Mouse (Mus musculus) intestine, embryonic 15.5 days (tissue): ENCODE data around the gene Wnt10a. TPM values are rescaled to one million over a fixed set of nuclear protein-coding genes. Genes with fewer than 3 reads are reported as not detected.

Experiments used
- ATAC-seq: fragments of 200-750 bp; cut with Nextera tagmentation; 2 replicates; pipeline ENCODE4 v1.8.0; 2017; ENCODE audit warnings: moderate TSS enrichment, moderate library complexity
- H3K27ac ChIP-seq: fragments of 300-500 bp; sonication (generic); 2 replicates; pipeline ENCODE4 v1.5.1; 2015; ENCODE audit warnings: mild to moderate bottlenecking, inconsistent platforms
- H3K27me3 ChIP-seq: fragments of 300-500 bp; sonication (generic); replicated peaks from 2 replicates; pipeline ENCODE4 v1.6.1; 2015; ENCODE audit warnings: inconsistent platforms
- H3K36me3 ChIP-seq: fragments of 300-500 bp; sonication (generic); 2 replicates; pipeline ENCODE4 v1.6.1; 2015; ENCODE audit warnings: inconsistent platforms
- H3K4me1 ChIP-seq: fragments of 300-500 bp; sonication (generic); replicated peaks from 2 replicates; pipeline ENCODE4 v1.6.1; 2015; ENCODE audit warnings: inconsistent platforms
- H3K4me2 ChIP-seq: fragments of 300-500 bp; sonication (generic); replicated peaks from 2 replicates; pipeline ENCODE4 v1.6.1; 2015; ENCODE audit warnings: mild to moderate bottlenecking, inconsistent platforms
- H3K4me3 ChIP-seq: fragments of 300-500 bp; sonication (generic); replicated peaks from 2 replicates; pipeline ENCODE4 v1.5.1; 2015; ENCODE audit warnings: inconsistent platforms
- H3K9ac ChIP-seq: fragments of 300-500 bp; sonication (generic); 2 replicates; pipeline ENCODE4 v1.6.1; 2015; ENCODE audit warnings: inconsistent platforms
- H3K9me3 ChIP-seq: fragments of 300-500 bp; sonication (generic); 2 replicates; pipeline ENCODE4 v1.6.1; 2016; ENCODE audit warnings: inconsistent platforms
- WGBS: fragments of 180-500 bp; shearing (Covaris S2); methylation state at CpG from one replicate; pipeline ENCODE4 v1.1.7; 2015; 5-methylcytosine and 5-hydroxymethylcytosine counted together
- polyA plus RNA-seq: library from polyadenylated mRNA; unstranded; fragments of >200 nt; fragmentation: Nextera tagmentation; extraction: Ambion mirVana; gene quantifications from 2 replicates; pipeline ENCODE4 v1.2.1, GENCODE M21; 2015

Gene Wnt10a
- polyA plus RNA-seq, 1 experiment from 2014 or later: 0.16 TPM

- H3K27ac ChIP-seq: no peak overlapping the region
- no peak overlapping the region for H3K4me3 ChIP-seq
- H3K36me3 ChIP-seq: no peaks in the 10 kb centered on the region
- H3K4me2 ChIP-seq: no peak overlapping the region
- no peaks in the 10 kb centered on the region for H3K4me1 ChIP-seq
- no peaks in the 10 kb centered on the region for H3K9me3 ChIP-seq
- no peak overlapping the region for H3K9ac ChIP-seq
- H3K27me3 ChIP-seq: no peaks in the 10 kb centered on the region
- ATAC-seq: no peak
- WGBS: 72% methylated on average over 9 of the region's 9 CpGs
Measured at GRCm38 (mm10) chr1:74830061-74830460, 38.7 kb downstream of the Wnt10a start.

- Histone ChIP-seq H3K4me2 (no peak overlapping the region), H3K27me3 (no peaks in the 10 kb centered on the region), H3K4me3 (no peak overlapping the region), H3K36me3 (no peaks in the 10 kb centered on the region), H3K27ac (no peak overlapping the region), H3K4me1 (no peaks in the 10 kb centered on the region), H3K9me3 (no peaks in the 10 kb centered on the region), H3K9ac (no peak overlapping the region)
- WGBS: 74% methylated on average over 3 of the region's 3 CpGs
- no peak for ATAC-seq
Measured at GRCm38 (mm10) chr1:74833255-74833654, 41.9 kb downstream of the Wnt10a start.

GRCm38 (mm10) chr1:74843090-74843489, 51.8 kb downstream of the Wnt10a start:
- Histone ChIP-seq H3K27me3 (0 out of 2 replicates have a peak, but pooled peaks cover 6% of the 10 kb centered on the region), H3K9ac (no peak overlapping the region), H3K4me3 (no peak overlapping the region), H3K4me2 (no peak overlapping the region), H3K27ac (no peak overlapping the region), H3K36me3 (no peaks in the 10 kb centered on the region), H3K4me1 (no peaks in the 10 kb centered on the region), H3K9me3 (no peaks in the 10 kb centered on the region)
- no peak for ATAC-seq
- WGBS: 80% methylated on average over 5 of the region's 5 CpGs

GRCm38 (mm10) chr1:74846341-74846740, 55.0 kb downstream of the Wnt10a start:
- no peak overlapping the region for H3K4me3 ChIP-seq
- H3K27me3 ChIP-seq: peaks cover 25% of the 10 kb centered on the region
- no peaks in the 10 kb centered on the region for H3K9me3 ChIP-seq
- WGBS: 32% methylated on average over 9 of the region's 9 CpGs
- H3K27ac ChIP-seq: no peak overlapping the region
- H3K4me1 ChIP-seq: no peaks in the 10 kb centered on the region
- no peaks in the 10 kb centered on the region for H3K36me3 ChIP-seq
- no peak overlapping the region for H3K9ac ChIP-seq
- H3K4me2 ChIP-seq: no peak overlapping the region
- ATAC-seq: no peak

GRCm38 (mm10) chr1:74848946-74849345, 57.6 kb downstream of the Wnt10a start:
- no peak for ATAC-seq
- no peak overlapping the region for H3K9ac ChIP-seq
- H3K27me3 ChIP-seq: peaks cover 44% of the 10 kb centered on the region
- WGBS: 55% methylated on average over 5 of the region's 5 CpGs
- H3K36me3 ChIP-seq: no peaks in the 10 kb centered on the region
- H3K9me3 ChIP-seq: no peaks in the 10 kb centered on the region
- H3K4me2 ChIP-seq: no peak overlapping the region
- H3K27ac ChIP-seq: no peak overlapping the region
- H3K4me3 ChIP-seq: no peak overlapping the region
- no peaks in the 10 kb centered on the region for H3K4me1 ChIP-seq

GRCm38 (mm10) chr1:74850251-74850650, 58.9 kb downstream of the Wnt10a start:
- Histone ChIP-seq H3K27ac (no peak overlapping the region), H3K4me1 (peaks cover 9% of the 10 kb centered on the region), H3K4me3 (no peak overlapping the region), H3K36me3 (no peaks in the 10 kb centered on the region), H3K9ac (no peak overlapping the region), H3K9me3 (no peaks in the 10 kb centered on the region), H3K27me3 (peaks cover 57% of the 10 kb centered on the region), H3K4me2 (no peak overlapping the region)
- ATAC-seq: no peak
- 21% methylated on average over 6 of the region's 6 CpGs for WGBS

- H3K4me1 ChIP-seq: peaks cover 19% of the 10 kb centered on the region
- no peaks in the 10 kb centered on the region for H3K9me3 ChIP-seq
- H3K36me3 ChIP-seq: no peaks in the 10 kb centered on the region
- H3K4me2 ChIP-seq: no peak overlapping the region
- H3K27ac ChIP-seq: no peak overlapping the region
- no peak for ATAC-seq
- no peak overlapping the region for H3K4me3 ChIP-seq
- H3K27me3 ChIP-seq: peaks cover 65% of the 10 kb centered on the region
- H3K9ac ChIP-seq: no peak overlapping the region
- 13% methylated on average over 6 of the region's 6 CpGs for WGBS
Measured at GRCm38 (mm10) chr1:74851001-74851775, 59.9 kb downstream of the Wnt10a start.

Other genes starting within 250 kb of the Wnt10a start
- gene Plcd4, start 248.6 kb upstream of the Wnt10a start, polyA plus RNA-seq: 0.29 TPM in 1 of 2 replicates, not detected in the other
- gene Usp37, start 247.2 kb upstream of the Wnt10a start, polyA plus RNA-seq: 22.2 and 26.0 TPM in 2 replicates
- gene Zfp142, start 203.3 kb upstream of the Wnt10a start, polyA plus RNA-seq: 4.6 and 5.4 TPM in 2 replicates
- gene Bcs1l, start 203.2 kb upstream of the Wnt10a start, polyA plus RNA-seq: 21.9 and 22.1 TPM in 2 replicates
- 28.2 and 30.2 TPM in 2 replicates for gene Rnf25, start 190.1 kb upstream of the Wnt10a start, polyA plus RNA-seq
- gene Stk36, start 190.1 kb upstream of the Wnt10a start, polyA plus RNA-seq: 4.0 and 5.3 TPM in 2 replicates
- 10.1 and 11.0 TPM in 2 replicates for gene Ttll4, start 129.8 kb upstream of the Wnt10a start, polyA plus RNA-seq
- 6.0 and 6.3 TPM in 2 replicates for gene Cyp27a1, start 77.9 kb upstream of the Wnt10a start, polyA plus RNA-seq
- gene Prkag3, start 42.3 kb upstream of the Wnt10a start, polyA plus RNA-seq: 0.16 and 0.19 TPM in 2 replicates
- gene Wnt6, start 19.6 kb upstream of the Wnt10a start, polyA plus RNA-seq: 0.18 and 0.58 TPM in 2 replicates
- gene Cdk5r2, start 63.4 kb downstream of the Wnt10a start, polyA plus RNA-seq: 0.13 and 0.16 TPM in 2 replicates
- gene Fev, start 93.9 kb downstream of the Wnt10a start, polyA plus RNA-seq: 2.2 and 2.9 TPM in 2 replicates
- gene Cryba2, start 101.6 kb downstream of the Wnt10a start, polyA plus RNA-seq: 1.7 and 3.0 TPM in 2 replicates
- gene Cfap65, start 144.1 kb downstream of the Wnt10a start, polyA plus RNA-seq: 0.08 and 0.19 TPM in 2 replicates
- gene Ihh, start 160.2 kb downstream of the Wnt10a start, polyA plus RNA-seq: 29.1 and 30.9 TPM in 2 replicates